Mouse (Mus musculus) stomach, embryonic 14.5 days (tissue): ENCODE measurements around the gene Ptprq. TPM values are rescaled to one million over a fixed set of nuclear protein-coding genes. Genes with fewer than 3 reads are reported as not detected.

Experiments
- ATAC-seq: fragments of 200-750 bp; cut with Nextera tagmentation; 2 replicates; pipeline ENCODE4 v1.8.0; 2017; ENCODE audit warnings: low read depth, moderate TSS enrichment; ENCODE audit not compliant: insufficient number of reproducible peaks, insufficient read depth, low FRiP score
- H3K27ac ChIP-seq: fragments of 300-500 bp; sonication (generic); 2 replicates; pipeline ENCODE4 v1.5.1; 2014; ENCODE audit warnings: mild to moderate bottlenecking, low read length, moderate library complexity, mixed read lengths
- H3K27me3 ChIP-seq: fragments of 300-500 bp; sonication (generic); 2 replicates; pipeline ENCODE4 v1.6.1; 2014; ENCODE audit warnings: low read length, control low read depth, mixed read lengths; ENCODE audit not compliant: control insufficient read depth, insufficient read depth
- H3K36me3 ChIP-seq: fragments of 300-500 bp; sonication (generic); 2 replicates; pipeline ENCODE4 v1.6.1; 2014; ENCODE audit warnings: mild to moderate bottlenecking, control low read depth, low read length, moderate library complexity, mixed read lengths; ENCODE audit not compliant: control insufficient read depth, insufficient read depth
- H3K4me1 ChIP-seq: fragments of 300-500 bp; sonication (generic); 2 replicates; pipeline ENCODE4 v1.6.1; 2014; ENCODE audit warnings: low read length, control low read depth, mixed read lengths; ENCODE audit not compliant: control insufficient read depth, insufficient read depth
- H3K4me2 ChIP-seq: fragments of 300-500 bp; sonication (generic); replicated peaks from 2 replicates; pipeline ENCODE4 v1.6.1; 2014; ENCODE audit warnings: low read depth, low read length, control low read depth
- H3K4me3 ChIP-seq: fragments of 300-500 bp; sonication (generic); 2 replicates; pipeline ENCODE4 v1.5.1; 2014; ENCODE audit warnings: low read depth, low read length, control low read depth
- H3K9ac ChIP-seq: fragments of 300-500 bp; sonication (generic); replicated peaks from 2 replicates; pipeline ENCODE4 v1.6.1; 2014; ENCODE audit warnings: low read depth, mild to moderate bottlenecking, control low read depth, low read length, moderate library complexity, mixed read lengths
- H3K9me3 ChIP-seq: fragments of 300-500 bp; sonication (generic); 2 replicates; pipeline ENCODE4 v1.6.1; 2016; ENCODE audit warnings: low read depth, low read length, control low read depth; ENCODE audit not compliant: control insufficient read depth
- WGBS: fragments of 180-500 bp; shearing (Covaris S2); extraction: QIAGEN DNeasy Blood & Tissue Kit; methylation state at CpG from one replicate; pipeline ENCODE4 v1.1.7; 2014; 5-methylcytosine and 5-hydroxymethylcytosine counted together
- polyA plus RNA-seq: library from polyadenylated mRNA; unstranded; fragments of >200 nt; fragmentation: Nextera tagmentation; extraction: Ambion mirVana; gene quantifications from 2 replicates; pipeline ENCODE4 v1.2.1, GENCODE M21; 2014

Gene Ptprq
- polyA plus RNA-seq, 1 experiment from 2014 or later = 0.14 TPM

DNA sequence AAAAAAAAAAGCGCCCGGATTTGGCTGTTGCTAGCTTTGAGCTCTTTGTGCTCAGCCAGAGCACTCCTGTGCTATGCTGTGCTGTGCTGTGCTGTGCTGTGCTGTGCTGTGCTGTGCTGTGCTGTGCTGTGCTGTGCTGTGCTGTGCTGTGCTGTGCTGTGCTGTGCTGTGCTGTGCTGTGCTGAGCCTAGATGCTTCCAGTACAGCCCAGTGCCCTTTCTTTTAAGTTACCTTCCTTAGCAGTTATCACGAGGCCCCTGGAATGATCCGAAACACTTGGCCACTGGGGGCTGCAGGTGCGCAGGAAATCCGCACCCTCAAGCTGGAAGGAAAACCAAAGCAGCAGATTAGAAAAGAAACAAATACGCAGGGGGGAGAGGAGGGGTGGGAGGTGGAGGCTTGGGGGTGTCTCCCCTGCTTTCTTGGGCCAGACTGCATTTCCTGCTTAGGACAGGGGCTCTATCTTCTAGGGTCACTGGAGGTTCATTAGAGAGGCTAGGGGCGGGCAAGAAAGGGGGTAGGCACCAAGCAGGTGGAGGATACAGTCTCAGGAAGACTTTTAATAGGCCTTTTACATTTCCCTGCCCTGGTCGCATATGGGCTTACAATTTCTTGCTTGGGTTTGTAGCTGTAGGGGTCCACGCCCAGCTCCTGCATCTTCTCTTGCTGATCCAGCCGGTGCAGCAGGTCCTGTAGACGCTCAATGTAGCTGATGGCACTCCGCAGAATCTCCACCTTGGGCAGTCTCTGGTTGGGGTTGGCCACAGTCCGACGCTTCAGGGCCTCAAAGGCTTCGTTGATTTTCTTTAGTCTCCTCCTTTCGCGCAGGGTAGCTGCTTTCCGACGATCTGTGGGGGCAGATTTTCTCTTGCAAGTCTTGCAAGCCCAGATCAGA lies 226.0 kb downstream of the Ptprq start:
- H3K9me3 ChIP-seq = no peaks in the 10 kb centered on the region
- H3K27ac ChIP-seq = no peak overlapping the region
- H3K27me3 ChIP-seq = no peaks in the 10 kb centered on the region
- no peaks in the 10 kb centered on the region for H3K36me3 ChIP-seq
- 44% methylated on average over 20 of the region's 20 CpGs for WGBS
- ATAC-seq = no peak
- H3K4me1 ChIP-seq = no peaks in the 10 kb centered on the region
- 0 out of 2 replicates have a peak overlapping the region, but pooled peaks have one; percentile 8 for H3K4me3 ChIP-seq
- no peak overlapping the region for H3K9ac ChIP-seq
- H3K4me2 ChIP-seq = peak overlapping the region; percentile 46

DNA sequence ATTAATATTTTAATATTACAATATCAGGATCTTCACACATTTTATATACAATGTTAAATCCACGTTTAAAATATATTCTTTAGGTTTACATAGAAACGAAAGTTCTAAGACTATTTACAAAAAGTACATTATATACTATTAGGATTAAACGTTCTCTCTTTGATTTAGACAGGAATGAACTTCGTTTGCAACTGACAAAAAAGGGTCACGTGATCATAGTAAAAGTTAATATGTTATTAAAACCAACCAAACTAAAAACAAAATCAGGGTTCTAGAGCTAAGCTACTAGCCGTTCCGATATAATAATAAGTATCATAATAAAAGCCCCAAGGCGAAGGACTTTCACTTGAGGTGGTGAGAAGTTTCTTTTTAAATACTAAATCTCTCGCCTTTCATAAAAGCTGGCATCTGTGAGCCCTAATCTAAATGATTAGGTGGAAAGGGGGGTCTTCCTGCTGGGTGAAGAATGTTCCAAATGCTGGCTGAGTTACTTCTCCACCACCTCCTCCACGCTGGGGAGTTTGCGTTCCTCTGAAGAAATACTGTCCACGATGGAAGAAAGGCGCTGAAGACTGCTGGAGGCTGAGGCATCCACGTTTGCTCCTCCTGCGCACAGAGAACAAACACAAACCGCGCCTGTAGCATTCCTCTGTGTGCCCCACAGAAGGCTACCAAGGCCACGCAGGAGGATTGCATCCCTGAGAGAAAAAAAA lies 226.8 kb downstream of the Ptprq start:
- no peak for ATAC-seq
- 0 out of 2 replicates have a peak overlapping the region, but pooled peaks have one; percentile 8 for H3K4me3 ChIP-seq
- no peak overlapping the region for H3K27ac ChIP-seq
- no peaks in the 10 kb centered on the region for H3K36me3 ChIP-seq
- no peak overlapping the region for H3K9ac ChIP-seq
- no peaks in the 10 kb centered on the region for H3K27me3 ChIP-seq
- H3K4me1 ChIP-seq = 0 out of 2 replicates have a peak, but pooled peaks cover 2% of the 10 kb centered on the region
- peak overlapping the region; percentile 46 for H3K4me2 ChIP-seq
- no peaks in the 10 kb centered on the region for H3K9me3 ChIP-seq
- 29% methylated on average over 18 of the region's 18 CpGs for WGBS

DNA sequence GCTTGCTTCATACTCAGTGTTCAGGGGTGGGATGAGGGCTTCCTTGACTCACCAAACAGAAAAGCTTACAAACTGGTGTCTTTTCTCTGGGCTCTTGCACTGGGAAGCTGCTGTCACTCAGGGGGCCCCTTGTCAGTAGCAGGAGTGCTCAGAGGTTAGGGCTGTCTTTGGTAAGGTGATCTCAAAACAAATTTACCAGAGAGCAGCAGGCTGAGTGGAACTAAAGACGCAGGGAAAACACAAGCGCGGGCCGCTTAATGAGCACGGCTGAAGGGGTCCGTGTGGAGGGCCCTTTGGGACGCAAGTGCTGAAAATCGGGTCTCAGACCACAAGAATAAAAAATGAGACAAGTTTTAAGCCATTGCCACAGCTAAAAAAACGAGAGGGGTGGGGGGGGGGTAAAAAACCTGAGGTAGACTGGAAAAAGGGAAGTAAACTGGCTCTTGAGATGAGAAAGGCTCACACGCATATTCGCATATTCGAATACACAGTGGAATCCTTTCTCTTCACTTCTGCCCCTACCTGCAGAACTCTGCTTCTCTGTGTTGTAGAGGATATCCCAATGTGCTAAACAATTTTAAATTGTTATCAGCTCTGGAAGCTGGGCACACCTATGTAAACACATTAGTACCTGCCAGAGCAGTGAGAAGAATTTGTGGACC lies 231.1 kb downstream of the Ptprq start:
- Histone ChIP-seq H3K27me3 (no peaks in the 10 kb centered on the region), H3K36me3 (no peaks in the 10 kb centered on the region), H3K4me1 (0 out of 2 replicates have a peak, but pooled peaks cover 2% of the 10 kb centered on the region), H3K9ac (no peak overlapping the region), H3K4me3 (no peak overlapping the region), H3K9me3 (no peaks in the 10 kb centered on the region), H3K27ac (no peak overlapping the region), H3K4me2 (no peak overlapping the region)
- 35% methylated on average over 12 of the region's 12 CpGs for WGBS
- no peak for ATAC-seq

DNA sequence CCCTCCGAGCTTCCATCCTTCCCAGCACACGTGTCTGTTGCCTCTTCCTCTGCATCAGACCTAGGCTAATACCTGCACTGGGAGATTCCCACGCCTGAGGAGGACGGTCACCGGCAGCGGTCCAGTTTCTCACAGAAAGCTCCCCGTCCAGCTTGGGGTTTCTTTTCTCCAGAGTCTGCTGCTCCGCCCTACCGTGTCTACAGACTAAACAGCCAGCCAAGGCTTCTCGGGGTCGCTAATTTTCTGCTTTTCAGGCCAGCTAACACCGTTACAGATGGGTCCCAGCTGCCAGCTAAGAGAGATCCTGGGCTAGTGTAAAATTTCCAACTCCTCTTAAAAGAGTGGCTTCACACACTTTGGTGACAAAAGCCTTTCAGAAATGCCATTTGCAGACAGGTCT lies 233.1 kb downstream of the Ptprq start:
- ATAC-seq = peak; percentile 58; the same call in 1 of the 2 replicates
- Histone ChIP-seq H3K9ac (no peak overlapping the region), H3K4me2 (0 out of 2 replicates have a peak overlapping the region, but pooled peaks have one; percentile 6), H3K27me3 (no peaks in the 10 kb centered on the region), H3K4me3 (no peak overlapping the region), H3K4me1 (0 out of 2 replicates have a peak, but pooled peaks cover 2% of the 10 kb centered on the region), H3K27ac (no peak overlapping the region), H3K9me3 (no peaks in the 10 kb centered on the region), H3K36me3 (no peaks in the 10 kb centered on the region)
- 40% methylated on average over 12 of the region's 12 CpGs for WGBS

DNA sequence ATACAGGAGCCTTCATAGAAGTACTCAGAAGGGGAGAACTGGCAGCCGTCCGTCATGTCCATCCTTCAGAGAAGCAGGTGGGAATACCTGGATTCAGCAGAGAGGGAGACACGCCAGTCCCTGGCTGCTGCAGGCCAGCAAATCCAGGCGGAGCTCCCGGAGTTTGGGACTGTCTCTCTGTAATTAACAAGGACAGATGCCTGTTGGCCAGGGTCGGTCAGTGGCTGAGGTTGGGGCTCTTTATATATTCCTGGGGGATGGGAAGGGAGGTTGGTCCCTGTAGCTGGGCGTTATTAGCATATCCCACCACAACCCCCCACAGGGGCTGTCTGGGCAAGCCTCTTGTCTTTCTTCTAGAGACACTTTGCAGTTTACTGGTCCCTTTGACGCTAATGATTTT lies 234.0 kb downstream of the Ptprq start, which contains the start of gene Myf5:
Gene Myf5, minus strand, starts transcription at position 265 of the 400 bp plus-strand sequence.
- H3K4me2 ChIP-seq = 0 out of 2 replicates have a peak within 1 kb of the TSS, but pooled peaks have one; percentile 6
- 64% methylated on average over 8 of the region's 8 CpGs for WGBS
- H3K4me3 ChIP-seq = no peak within 1 kb of the TSS
- no peak within 1 kb of the TSS for H3K27ac ChIP-seq
- H3K27me3 ChIP-seq = no peaks in the 10 kb centered on the region
- ATAC-seq = no peak
- H3K9ac ChIP-seq = no peak within 1 kb of the TSS
- H3K36me3 ChIP-seq = no peaks in the 10 kb centered on the region
- H3K4me1 ChIP-seq = 0 out of 2 replicates have a peak, but pooled peaks cover 2% of the 10 kb centered on the region
- no peaks in the 10 kb centered on the region for H3K9me3 ChIP-seq

DNA sequence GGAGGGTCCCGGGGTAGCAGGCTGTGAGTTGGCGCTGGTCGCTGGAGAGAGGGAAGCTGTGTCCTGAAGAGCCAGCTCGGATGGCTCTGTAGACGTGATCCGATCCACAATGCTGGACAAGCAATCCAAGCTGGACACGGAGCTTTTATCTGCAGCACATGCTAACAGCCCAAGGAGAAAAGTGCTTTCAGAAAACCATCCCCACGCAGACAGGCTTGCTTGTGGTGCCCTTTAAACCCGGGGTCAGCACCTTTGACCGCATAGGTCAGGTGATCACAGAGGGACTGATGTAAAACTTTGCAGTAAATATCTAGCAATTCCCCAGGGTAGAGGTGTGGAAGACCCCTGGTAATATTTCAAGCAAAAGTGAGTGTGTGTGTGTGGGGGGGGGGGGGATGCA lies 235.8 kb downstream of the Ptprq start:
- Histone ChIP-seq H3K9me3 (no peaks in the 10 kb centered on the region), H3K27ac (no peak overlapping the region), H3K4me3 (no peak overlapping the region), H3K4me1 (0 out of 2 replicates have a peak, but pooled peaks cover 2% of the 10 kb centered on the region), H3K4me2 (0 out of 2 replicates have a peak overlapping the region, but pooled peaks have one; percentile 16), H3K27me3 (no peaks in the 10 kb centered on the region), H3K36me3 (no peaks in the 10 kb centered on the region), H3K9ac (no peak overlapping the region)
- WGBS = 48% methylated on average over 10 of the region's 10 CpGs
- ATAC-seq = no peak

DNA sequence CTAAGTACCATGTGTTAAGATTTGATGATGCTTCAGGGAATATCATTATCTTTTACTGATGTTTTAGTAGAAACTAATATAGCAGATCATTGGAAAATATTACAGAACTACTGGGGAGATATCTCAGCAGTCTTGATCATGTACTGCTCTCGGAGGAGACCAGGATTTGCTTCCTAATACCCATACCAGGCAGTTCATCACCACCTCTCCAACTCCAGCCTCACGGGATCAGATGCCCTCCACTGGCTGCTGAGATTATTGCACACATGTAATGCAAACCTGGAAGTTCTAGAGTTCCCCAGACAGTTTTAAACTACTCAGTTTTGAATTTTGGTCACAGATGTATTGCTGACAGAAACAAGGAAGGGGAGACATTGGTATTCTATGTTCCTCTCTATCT lies 246.4 kb downstream of the Ptprq start:
- H3K27ac ChIP-seq = no peak overlapping the region
- H3K9me3 ChIP-seq = no peaks in the 10 kb centered on the region
- H3K27me3 ChIP-seq = no peaks in the 10 kb centered on the region
- no peak for ATAC-seq
- H3K4me2 ChIP-seq = no peak overlapping the region
- H3K36me3 ChIP-seq = no peaks in the 10 kb centered on the region
- no peak overlapping the region for H3K4me3 ChIP-seq
- no peaks in the 10 kb centered on the region for H3K4me1 ChIP-seq
- no peak overlapping the region for H3K9ac ChIP-seq
- WGBS = 51% methylated on average over 2 of the region's 2 CpGs

DNA sequence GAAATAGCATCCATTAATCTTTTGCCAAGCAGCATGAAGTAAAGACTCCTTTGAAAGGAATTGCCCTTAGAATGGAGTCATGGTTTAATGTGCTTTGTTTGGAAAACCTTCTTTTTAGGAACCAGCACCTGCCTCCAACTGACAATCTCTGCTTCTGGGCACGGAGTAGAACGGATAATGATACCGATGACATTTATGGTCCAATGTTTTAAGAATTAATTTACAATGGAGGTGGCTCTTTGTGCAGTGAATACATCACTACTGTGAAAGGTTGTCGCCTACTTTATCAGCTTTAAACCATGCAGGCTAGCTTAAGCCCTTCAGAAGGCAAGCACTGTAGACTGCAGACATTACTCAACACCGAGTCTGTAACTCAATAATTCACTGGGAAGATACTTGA lies 248.1 kb downstream of the Ptprq start:
- ATAC-seq = no peak
- 70% methylated on average over 5 of the region's 5 CpGs for WGBS

More for the DNA sequence above, 248.1 kb downstream of the Ptprq start:
- Histone ChIP-seq H3K27me3 (no peaks in the 10 kb centered on the region), H3K4me2 (no peak overlapping the region), H3K36me3 (no peaks in the 10 kb centered on the region), H3K9me3 (no peaks in the 10 kb centered on the region), H3K9ac (no peak overlapping the region), H3K27ac (no peak overlapping the region), H3K4me3 (no peak overlapping the region), H3K4me1 (no peaks in the 10 kb centered on the region)
